Mouse (Mus musculus) small intestine, adult 2 months (tissue): Measurements from ENCODE around the gene Efcab3. TPM values are rescaled to one million over a fixed set of nuclear protein-coding genes. Genes with fewer than 3 reads are reported as not detected.

ENCODE experiments used
- H3K27ac ChIP-seq: fragments of 200-500 bp; 2 replicates; pipeline ENCODE4 v1.5.1; 2012; ENCODE audit warnings: low read depth, low read length, control low read depth, inconsistent platforms; ENCODE audit not compliant: insufficient read depth
- H3K27me3 ChIP-seq: fragments of 200-500 bp; 2 replicates; pipeline ENCODE4 v1.6.1; 2012; ENCODE audit warnings: mild to moderate bottlenecking, moderate library complexity, low read length, inconsistent platforms; ENCODE audit not compliant: control insufficient read depth, insufficient read depth
- H3K36me3 ChIP-seq: fragments of 200-500 bp; 2 replicates; pipeline ENCODE4 v1.6.1; 2012; ENCODE audit warnings: mild to moderate bottlenecking, low read length, control low read depth, inconsistent platforms; ENCODE audit not compliant: control insufficient read depth, insufficient read depth
- H3K4me1 ChIP-seq: fragments of 200-500 bp; 2 replicates; pipeline ENCODE4 v1.6.1; 2012; ENCODE audit warnings: low read length, inconsistent platforms, mixed read lengths; ENCODE audit not compliant: control insufficient read depth, insufficient read depth, insufficient read length
- H3K4me3 ChIP-seq: fragments of 200-500 bp; 2 replicates; pipeline ENCODE4 v1.5.1; 2012; ENCODE audit warnings: low read depth, mild to moderate bottlenecking, control low read depth, inconsistent platforms, low read length, moderate library complexity
- CTCF ChIP-seq: fragments of 200-500 bp; IDR thresholded peaks from 2 replicates; pipeline ENCODE4 v1.5.1; 2012; ENCODE audit warnings: low read depth, mild to moderate bottlenecking, control low read depth, inconsistent platforms, low read length, moderate library complexity, mixed read lengths; ENCODE audit not compliant: insufficient replicate concordance, insufficient read length; ENCODE audit errors: extremely low read depth
- POLR2A ChIP-seq: fragments of 200-500 bp; IDR thresholded peaks from 2 replicates; pipeline ENCODE4 v1.6.1; 2012; ENCODE audit warnings: low read depth, mild to moderate bottlenecking, control low read depth, inconsistent platforms, low read length, moderate library complexity
- WGBS: fragments of 180-500 bp; shearing (Covaris S2); methylation state at CpG from one replicate; pipeline ENCODE4 v1.1.7; 2018; 5-methylcytosine and 5-hydroxymethylcytosine counted together
- polyA plus RNA-seq: library from polyadenylated mRNA; depleted of rRNA; stranded (reverse); fragments of >200 nt; gene quantifications from 2 replicates; pipeline ENCODE4 v1.2.3, GENCODE M21; 2012

Gene Efcab3
- polyA plus RNA-seq, 1 experiment = not detected

- Histone ChIP-seq H3K4me3 (no peak overlapping the region), H3K4me1 (no peaks in the 10 kb centered on the region), H3K27me3 (peaks cover 5% of the 10 kb centered on the region; the same call in 1 of the 2 replicates), H3K36me3 (no peaks in the 10 kb centered on the region), H3K27ac (no peak overlapping the region)
- no peak for TF ChIP-seq CTCF
- TF ChIP-seq POLR2A = no peak
- 63% methylated on average over 4 of the region's 4 CpGs for WGBS
Measured at GRCm38 (mm10) chr11:105150691-105151090, 87.3 kb downstream of the Efcab3 start.

- no peak overlapping the region for H3K4me3 ChIP-seq
- peaks cover 5% of the 10 kb centered on the region; the same call in 1 of the 2 replicates for H3K27me3 ChIP-seq
- H3K4me1 ChIP-seq = no peaks in the 10 kb centered on the region
- H3K36me3 ChIP-seq = no peaks in the 10 kb centered on the region
- TF ChIP-seq POLR2A = no peak
- TF ChIP-seq CTCF = no peak
- no peak overlapping the region for H3K27ac ChIP-seq
- WGBS = 19% methylated on average over 19 of the region's 19 CpGs
Measured at GRCm38 (mm10) chr11:105151226-105152016, 88.0 kb downstream of the Efcab3 start.

- no peak overlapping the region for H3K4me3 ChIP-seq
- no peaks in the 10 kb centered on the region for H3K4me1 ChIP-seq
- no peaks in the 10 kb centered on the region for H3K36me3 ChIP-seq
- H3K27ac ChIP-seq = no peak overlapping the region
- WGBS = 39% methylated on average over 2 of the region's 4 CpGs
- peaks cover 5% of the 10 kb centered on the region; the same call in 1 of the 2 replicates for H3K27me3 ChIP-seq
- TF ChIP-seq CTCF (no peak), POLR2A (no peak)
Measured at GRCm38 (mm10) chr11:105152017-105152300, 88.6 kb downstream of the Efcab3 start.

- peaks cover 5% of the 10 kb centered on the region; the same call in 1 of the 2 replicates for H3K27me3 ChIP-seq
- H3K4me3 ChIP-seq = no peak overlapping the region
- no peak overlapping the region for H3K27ac ChIP-seq
- 79% methylated on average over 11 of the region's 11 CpGs for WGBS
- no peaks in the 10 kb centered on the region for H3K36me3 ChIP-seq
- no peaks in the 10 kb centered on the region for H3K4me1 ChIP-seq
- no peak for TF ChIP-seq POLR2A
- TF ChIP-seq CTCF = no peak
Measured at GRCm38 (mm10) chr11:105152357-105152899, 89.0 kb downstream of the Efcab3 start.

GRCm38 (mm10) chr11:105153068-105153833 lies 89.9 kb downstream of the Efcab3 start:
- Histone ChIP-seq H3K36me3 (no peaks in the 10 kb centered on the region), H3K4me1 (no peaks in the 10 kb centered on the region), H3K27me3 (peaks cover 5% of the 10 kb centered on the region; the same call in 1 of the 2 replicates), H3K4me3 (no peak overlapping the region), H3K27ac (no peak overlapping the region)
- TF ChIP-seq POLR2A (no peak), CTCF (no peak)
- 36% methylated on average over 12 of the region's 12 CpGs for WGBS

- no peak overlapping the region for H3K27ac ChIP-seq
- no peak for TF ChIP-seq POLR2A
- no peak for TF ChIP-seq CTCF
- H3K4me3 ChIP-seq = no peak overlapping the region
- H3K4me1 ChIP-seq = no peaks in the 10 kb centered on the region
- no peaks in the 10 kb centered on the region for H3K36me3 ChIP-seq
- peaks cover 5% of the 10 kb centered on the region; the same call in 1 of the 2 replicates for H3K27me3 ChIP-seq
- 36% methylated on average over 4 of the region's 4 CpGs for WGBS
Measured at GRCm38 (mm10) chr11:105155915-105156314, 92.5 kb downstream of the Efcab3 start.
